25 mouse cellular contexts compared by ENCODE assay signal in the genomic region with DNA sequence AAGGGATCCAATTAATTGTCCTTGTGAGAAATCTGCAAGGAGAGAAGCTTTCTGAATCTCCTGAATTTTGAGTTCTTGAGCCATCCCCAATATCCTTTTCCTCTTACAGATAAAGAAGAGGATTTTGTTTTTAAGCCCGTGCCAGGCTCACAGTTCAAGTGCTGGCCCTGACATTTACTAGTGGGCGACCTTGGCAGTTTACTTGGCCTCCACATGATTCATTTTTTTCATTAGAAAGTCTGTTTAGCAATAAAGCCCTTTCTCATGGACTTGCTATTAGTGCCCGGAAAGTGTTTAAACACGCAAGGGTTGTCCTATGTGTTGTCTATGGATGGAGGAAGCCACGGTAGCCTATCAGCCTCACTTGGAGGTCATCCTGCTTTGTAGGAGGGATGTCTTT.
DNase-seq lines count a peak whose midpoint lies in the region; ATAC-seq and TF ChIP-seq lines count a peak whose summit lies in the region.
"Had no signal": no experiment of that assay in that cellular context is flagged by ENCODE, and none has a peak within 500 bp of the region (broad histone marks: within the 10 kb centered on the region; RNA-seq: fewer than 3 reads in every experiment).

No protein-coding gene starts in this region.

- no peak overlapping the region for H3K4me3 ChIP-seq in myocyte
- H3K4me3 ChIP-seq in hindbrain, embryonic 12.5 days = no peak overlapping the region
- H3K4me3 ChIP-seq: erythroblast, embryonic 14.5 days; hindbrain, embryonic 15.5 days; intestine, embryonic 15.5 days; limb, embryonic 10.5 days; liver, embryonic 15.5 days; lung, embryonic 15.5 days; neural tube, embryonic 12.5 days had no signal

- H3K36me3 ChIP-seq in myocyte (ENCODE audit: control insufficient read depth, insufficient read depth) = no peaks in the 10 kb centered on the region
- H3K36me3 ChIP-seq in hindbrain, embryonic 12.5 days = no peaks in the 10 kb centered on the region
- H3K36me3 ChIP-seq: hindbrain, embryonic 15.5 days; intestine, embryonic 15.5 days; limb, embryonic 10.5 days; liver, embryonic 15.5 days; lung, embryonic 15.5 days; neural tube, embryonic 12.5 days had no signal

- intact Hi-C loops in heart, postnatal 14 days (cut with DNase I) = no loop called here

- DNase-seq in heart, adult 11 months = peak; percentile 69
- DNase-seq in heart, postnatal 14 days = no peak
- peak; percentile 56 for DNase-seq in adipocyte (ENCODE audit: low spot score)
- DNase-seq in adrenal gland, postnatal 14 days = peak; percentile 72
- DNase-seq: B cell, adult 2 months; cerebellum, adult 9-10 months; heart, postnatal 4 days; kidney, adult 8-10 months; kidney, postnatal 10 days; liver; midbrain, embryonic 14.5 days had no signal

- no peak overlapping the region for H3K27ac ChIP-seq in hindbrain, embryonic 12.5 days
- H3K27ac ChIP-seq: hindbrain, embryonic 15.5 days; intestine, embryonic 15.5 days; limb, embryonic 10.5 days; liver, embryonic 15.5 days; neural tube, embryonic 12.5 days had no signal

- no peaks in the 10 kb centered on the region for H3K27me3 ChIP-seq in myocyte (ENCODE audit: control insufficient read depth, insufficient read depth, insufficient read length)
- no peaks in the 10 kb centered on the region for H3K27me3 ChIP-seq in hindbrain, embryonic 12.5 days
- H3K27me3 ChIP-seq: CH12.LX; hindbrain, embryonic 15.5 days; intestine, embryonic 15.5 days; liver, embryonic 15.5 days; lung, embryonic 15.5 days; megakaryocyte, embryonic 14.5 days; neural tube, embryonic 12.5 days had no signal

- H3K9ac ChIP-seq in hindbrain, embryonic 12.5 days = no peak overlapping the region
- H3K9ac ChIP-seq: hindbrain, embryonic 15.5 days; intestine, embryonic 15.5 days; liver, embryonic 15.5 days; lung, embryonic 15.5 days; neural tube, embryonic 12.5 days had no signal

- ATAC-seq in erythroid progenitor cell, adult 5-6 weeks (replicated peaks; ENCODE audit: low FRiP score, poor library complexity, severe bottlenecking) = no peak
- ATAC-seq in hindbrain, embryonic 12.5 days (ENCODE audit: low FRiP score) = no peak
- ATAC-seq: forebrain, embryonic 14.5 days; intestine, embryonic 15.5 days had no signal

- H3K79me2 ChIP-seq in myocyte (ENCODE audit: control insufficient read depth, insufficient read depth) = no peaks in the 10 kb centered on the region

- H3K4me2 ChIP-seq in myocyte (ENCODE audit: low read depth) = peak overlapping the region; percentile 79
- H3K4me2 ChIP-seq in hindbrain, embryonic 12.5 days (replicated peaks) = no peak overlapping the region
- H3K4me2 ChIP-seq: hindbrain, embryonic 15.5 days; intestine, embryonic 15.5 days; liver, embryonic 15.5 days; lung, embryonic 15.5 days; neural tube, embryonic 12.5 days had no signal

- H3K9me3 ChIP-seq in hindbrain, embryonic 12.5 days (replicated peaks) = no peaks in the 10 kb centered on the region
- H3K9me3 ChIP-seq: G1E; hindbrain, embryonic 15.5 days; intestine, embryonic 15.5 days; limb, embryonic 10.5 days; liver, embryonic 15.5 days; lung, embryonic 15.5 days; megakaryocyte, embryonic 14.5 days; neural tube, embryonic 12.5 days had no signal

- no peaks in the 10 kb centered on the region for H3K4me1 ChIP-seq in hindbrain, embryonic 12.5 days
- H3K4me1 ChIP-seq: hindbrain, embryonic 15.5 days; intestine, embryonic 15.5 days; limb, embryonic 10.5 days; liver, embryonic 15.5 days; neural tube, embryonic 12.5 days had no signal

- 95% methylated on average over 5 of the region's 5 CpGs for WGBS in hindbrain, embryonic 12.5 days

- H3ac ChIP-seq in myocyte (ENCODE audit: control insufficient read depth, insufficient read length) = no peak overlapping the region

- TF ChIP-seq POLR2A in myocyte (IDR thresholded peaks at IDR 0.05; ENCODE audit: insufficient read length, low read depth) = no peak

TF ChIP-seq in myocyte, 11 proteins besides CTCF, POLR2A, EP300 and RAD21:
- TF ChIP-seq MAX (IDR thresholded peaks at IDR 0.05; ENCODE audit: low read depth) (no peak), USF1 (IDR thresholded peaks at IDR 0.05; ENCODE audit: low read depth) (no peak), TCF3 (IDR thresholded peaks at IDR 0.05; ENCODE audit: insufficient read length, low read depth) (no peak), SRF (IDR thresholded peaks at IDR 0.05; ENCODE audit: control insufficient read depth, insufficient read length, low read depth) (no peak), MYOG (IDR thresholded peaks at IDR 0.05; ENCODE audit: control insufficient read depth in 1 of 3, insufficient read depth in 1 of 3, insufficient read length in 2 of 3, low read depth in 2 of 3) (no peak), MYOD1 (IDR thresholded peaks at IDR 0.05; ENCODE audit: control insufficient read depth in 1 of 3, insufficient read length in 2 of 3, low read depth in 2 of 3) (no peak)

Comparison
In these comparisons a context has a peak if more than half of its experiments do, and no peak if none do; other contexts are left out.
1. DNase-seq: peak in heart, adult 11 months (single experiment), adipocyte (single experiment) and adrenal gland, postnatal 14 days (single experiment); none in heart, postnatal 14 days (0 of 2).